Mouse (Mus musculus) brain, embryonic 18.5 days (tissue): ENCODE data around the gene Pcsk4.

Experiments used
- DNase-seq: peaks from one replicate; pipeline ENCODE4 v3.0.0-alpha.2; 2012; ENCODE audit warnings: low read depth, low spot score

The Pcsk4 gene

DNA sequence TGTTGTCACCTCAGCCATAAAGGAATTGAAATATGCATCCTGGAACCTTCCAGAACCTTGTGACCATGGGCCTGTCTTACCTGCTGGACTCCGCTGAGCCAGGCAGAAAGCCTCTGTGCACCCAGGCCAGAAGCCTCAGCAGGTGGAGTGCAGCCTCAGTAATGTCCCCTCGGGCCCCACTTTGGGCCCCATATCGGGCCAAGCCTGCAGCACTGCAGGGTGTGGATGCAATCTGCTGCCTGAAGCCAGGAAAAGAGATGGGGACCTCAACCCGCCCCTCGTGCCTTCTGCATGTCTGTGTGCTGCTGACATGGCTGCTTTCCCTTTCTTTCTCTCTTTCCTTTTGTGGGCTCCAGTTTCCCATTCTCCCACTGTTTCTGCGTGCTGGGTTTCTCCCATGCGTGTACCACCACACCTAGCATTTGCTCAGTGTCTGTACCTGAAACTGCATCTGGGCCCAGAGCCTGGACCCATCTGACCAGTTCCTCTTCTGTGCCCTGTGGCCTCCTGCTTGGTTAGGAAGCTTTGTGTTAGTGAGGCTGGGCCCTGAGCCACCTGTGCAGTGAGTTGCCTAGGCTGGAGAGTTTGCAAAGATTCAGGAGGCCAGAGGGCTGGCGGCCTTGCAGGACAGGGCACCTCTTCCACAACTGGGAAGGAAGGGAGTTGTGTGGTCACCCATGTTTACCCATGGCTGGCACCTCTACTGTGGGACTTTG, 57.3 kb downstream of the Pcsk4 start:
- no peak for DNase-seq
